Mouse (Mus musculus): Measurements from ENCODE around the gene Il24.

DNA sequence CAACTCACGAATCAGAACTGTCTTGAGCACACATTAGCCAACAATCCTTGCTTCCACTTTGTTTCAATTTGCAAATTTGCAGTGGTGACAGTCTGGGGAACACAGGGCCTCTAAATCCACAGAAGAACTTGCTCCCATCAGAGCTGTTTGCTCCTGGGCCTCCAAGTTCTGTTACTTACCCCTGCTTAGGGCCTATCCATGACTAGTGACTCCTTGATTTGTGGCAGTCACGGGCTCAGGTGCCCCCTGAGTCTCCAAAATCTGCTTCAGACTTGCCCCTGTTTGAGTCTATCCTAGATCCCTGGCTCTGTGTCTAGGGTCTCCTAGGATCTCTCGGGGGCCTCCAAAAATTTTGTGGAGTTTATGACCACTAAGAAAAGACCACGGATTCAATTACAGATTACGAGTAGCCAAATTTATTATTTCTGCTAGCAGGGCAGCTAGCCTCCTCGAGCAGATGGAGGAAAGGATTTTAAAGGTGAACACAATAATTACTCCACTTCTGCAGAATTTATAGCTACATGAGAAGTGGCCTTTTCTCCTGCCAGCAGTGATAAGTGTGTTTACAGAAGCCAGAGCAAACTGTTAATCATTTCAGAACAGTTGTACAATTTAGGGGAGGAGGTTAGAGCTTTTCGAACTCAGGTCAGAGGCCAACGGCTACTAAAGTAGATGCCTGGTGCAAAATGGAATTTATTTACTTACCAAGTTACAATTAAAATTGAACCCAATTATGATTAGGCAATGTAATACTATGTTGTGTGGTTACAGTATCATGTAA lies 46.5 kb downstream of the Il24 start:
- no peak for TF ChIP-seq CTCF (IDR thresholded peaks at IDR 0.05; ENCODE audit: low read depth)
- no peak for TF ChIP-seq EP300 (optimal IDR thresholded peaks at IDR 0.05)
